Mouse (Mus musculus): ENCODE results near the gene Lhpp.

DNA sequence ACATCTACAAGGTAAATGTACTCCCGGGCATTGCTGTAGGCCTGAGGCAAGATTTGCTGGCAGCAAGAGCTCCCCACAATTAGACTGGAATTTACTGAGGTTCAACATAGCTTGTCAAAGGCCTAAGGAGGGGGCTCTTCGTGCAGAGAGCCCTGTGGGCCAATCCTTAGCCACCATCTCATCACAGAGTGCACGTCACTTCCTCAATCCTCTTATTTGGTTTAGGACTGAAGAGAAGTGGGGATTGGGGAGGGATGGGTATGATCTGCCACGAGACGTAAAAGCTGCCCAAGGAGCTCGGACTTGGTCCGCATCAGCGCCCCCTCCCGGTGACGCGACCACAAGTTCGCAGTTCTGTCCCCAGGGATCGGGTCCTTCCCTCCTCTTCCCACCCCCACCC is 34.8 kb upstream of the Lhpp start:
- TF ChIP-seq REST (IDR thresholded peaks at IDR 0.05; ENCODE audit: insufficient read depth, insufficient read length) (no peak), POLR2AphosphoS2 (IDR thresholded peaks at IDR 0.05; ENCODE audit: insufficient read length, low read depth) (no peak), POLR2A (IDR thresholded peaks at IDR 0.05; ENCODE audit: insufficient read length, low read depth) (no peak), MYOG (IDR thresholded peaks at IDR 0.05; ENCODE audit: control insufficient read depth in 1 of 3, insufficient read depth in 1 of 3, insufficient read length in 2 of 3, low read depth in 2 of 3) (no peak), MYOD1 (IDR thresholded peaks at IDR 0.05; ENCODE audit: control insufficient read depth in 1 of 3, insufficient read length in 2 of 3, low read depth in 2 of 3) (no peak), TCF3 (IDR thresholded peaks at IDR 0.05; ENCODE audit: insufficient read length, low read depth) (no peak), SRF (IDR thresholded peaks at IDR 0.05; ENCODE audit: control insufficient read depth, insufficient read length, low read depth) (peak; percentile 90), CEBPB (IDR thresholded peaks at IDR 0.05; ENCODE audit: insufficient read depth, poor library complexity, severe bottlenecking) (no peak), TCF12 (IDR thresholded peaks at IDR 0.05; ENCODE audit: insufficient read depth, poor library complexity, severe bottlenecking) (no peak)

Data from myocyte (in vitro differentiated cells).